Mouse (Mus musculus): ENCODE data around the gene Elk3.

Elk3 gene

GRCm38 (mm10) chr10:93234692-93235091 lies 76.2 kb downstream of the Elk3 start:
- no peak for DNase-seq (ENCODE audit: low spot score)

- DNase-seq (ENCODE audit: low spot score): no peak
Observed at GRCm38 (mm10) chr10:93233665-93234194, 77.2 kb downstream of the Elk3 start.

GRCm38 (mm10) chr10:93231893-93232292 lies 79.0 kb downstream of the Elk3 start:
- no peak for DNase-seq (ENCODE audit: low spot score)

- DNase-seq (ENCODE audit: low spot score): no peak
Observed at GRCm38 (mm10) chr10:93231490-93231889, 79.4 kb downstream of the Elk3 start.

- no peak for DNase-seq (ENCODE audit: low spot score)
Observed at GRCm38 (mm10) chr10:93228401-93229007, 82.4 kb downstream of the Elk3 start.

- DNase-seq (ENCODE audit: low spot score): no peak
Observed at GRCm38 (mm10) chr10:93227921-93228320, 83.0 kb downstream of the Elk3 start.

- DNase-seq (ENCODE audit: low spot score): no peak
Observed at GRCm38 (mm10) chr10:93225751-93226150, 85.2 kb downstream of the Elk3 start.

GRCm38 (mm10) chr10:93215051-93215763 lies 95.7 kb downstream of the Elk3 start:
- DNase-seq (ENCODE audit: low spot score): no peak

GRCm38 (mm10) chr10:93214251-93214650 lies 96.7 kb downstream of the Elk3 start:
- DNase-seq (ENCODE audit: low spot score): no peak

GRCm38 (mm10) chr10:93213339-93213738 lies 97.6 kb downstream of the Elk3 start:
- DNase-seq (ENCODE audit: low spot score): no peak

GRCm38 (mm10) chr10:93212699-93213098 lies 98.2 kb downstream of the Elk3 start:
- no peak for DNase-seq (ENCODE audit: low spot score)

- no peak for DNase-seq (ENCODE audit: low spot score)
Observed at GRCm38 (mm10) chr10:93207176-93207575, 103.8 kb downstream of the Elk3 start.

- no peak for DNase-seq (ENCODE audit: low spot score)
Observed at GRCm38 (mm10) chr10:93205287-93205956, 105.5 kb downstream of the Elk3 start.

- no peak for DNase-seq (ENCODE audit: low spot score)
Observed at GRCm38 (mm10) chr10:93201846-93202458, 109.0 kb downstream of the Elk3 start.

- DNase-seq (ENCODE audit: low spot score): no peak
Observed at GRCm38 (mm10) chr10:93198958-93199357, 112.0 kb downstream of the Elk3 start.
